Mouse (Mus musculus) midbrain, embryonic 11.5 days (tissue): ENCODE data around the gene Gigyf1. TPM values are rescaled to one million over a fixed set of nuclear protein-coding genes. Genes with fewer than 3 reads are reported as not detected.

ENCODE experiments used
- ATAC-seq: fragments of 200-750 bp; cut with Nextera tagmentation; 2 replicates; pipeline ENCODE4 v1.8.0; 2017; ENCODE audit warnings: moderate TSS enrichment, moderate library complexity; ENCODE audit not compliant: low FRiP score
- DNase-seq: peaks from one replicate; pipeline ENCODE4 v3.0.0; 2015; ENCODE audit warnings: low spot score; ENCODE audit errors: missing footprints
- H3K27ac ChIP-seq: fragments of 300-500 bp; sonication (generic); 2 replicates; pipeline ENCODE4 v1.5.1; 2014; ENCODE audit warnings: low read depth, low read length
- H3K27me3 ChIP-seq: fragments of 300-500 bp; sonication (generic); 2 replicates; pipeline ENCODE4 v1.6.1; 2014; ENCODE audit warnings: mild to moderate bottlenecking, low read length, moderate library complexity, mixed read lengths; ENCODE audit not compliant: control insufficient read depth, insufficient read depth
- H3K36me3 ChIP-seq: fragments of 300-500 bp; sonication (generic); 2 replicates; pipeline ENCODE4 v1.6.1; 2014; ENCODE audit warnings: mild to moderate bottlenecking, low read length, moderate library complexity, mixed read lengths; ENCODE audit not compliant: control insufficient read depth, insufficient read depth
- H3K4me1 ChIP-seq: fragments of 300-500 bp; sonication (generic); 2 replicates; pipeline ENCODE4 v1.6.1; 2014; ENCODE audit warnings: low read length; ENCODE audit not compliant: control insufficient read depth, insufficient read depth
- H3K4me2 ChIP-seq: fragments of 300-500 bp; sonication (generic); 2 replicates; pipeline ENCODE4 v1.6.1; 2014; ENCODE audit warnings: mild to moderate bottlenecking, moderate library complexity
- H3K4me3 ChIP-seq: fragments of 300-500 bp; sonication (generic); 2 replicates; pipeline ENCODE4 v1.5.1; 2014; ENCODE audit warnings: low read depth, low read length
- H3K9ac ChIP-seq: fragments of 300-500 bp; sonication (generic); 2 replicates; pipeline ENCODE4 v1.6.1; 2014; ENCODE audit warnings: low read length
- H3K9me3 ChIP-seq: fragments of 300-500 bp; sonication (generic); 2 replicates; pipeline ENCODE4 v1.6.1; 2016; ENCODE audit warnings: low read length; ENCODE audit not compliant: control insufficient read depth
- WGBS: fragments of 180-500 bp; shearing (Covaris S2); extraction: QIAGEN DNeasy Blood & Tissue Kit; methylation state at CpG from one replicate; pipeline ENCODE4 v1.1.7; 2014; 5-methylcytosine and 5-hydroxymethylcytosine counted together
- polyA plus RNA-seq: library from polyadenylated mRNA; unstranded; fragments of >200 nt; fragmentation: Nextera tagmentation; extraction: Ambion mirVana; gene quantifications from 2 replicates; pipeline ENCODE4 v1.2.1, GENCODE M21; 2014

The Gigyf1 gene
- polyA plus RNA-seq, 1 experiment from 2014 or later, result 10.5 TPM

- 87% methylated on average over 8 of the region's 8 CpGs for WGBS
- Histone ChIP-seq H3K4me1 (peaks cover 9% of the 10 kb centered on the region; the same call in 1 of the 2 replicates), H3K9ac (no peak overlapping the region), H3K27me3 (no peaks in the 10 kb centered on the region), H3K36me3 (peaks cover 69% of the 10 kb centered on the region), H3K4me3 (no peak overlapping the region), H3K27ac (no peak overlapping the region), H3K4me2 (no peak overlapping the region), H3K9me3 (no peaks in the 10 kb centered on the region)
- DNase-seq (no peak), ATAC-seq (no peak)
Observed at GRCm38 (mm10) chr5:137524251-137524515, 5.8 kb downstream of the Gigyf1 start.

GRCm38 (mm10) chr5:137524671-137525070 is 6.3 kb downstream of the Gigyf1 start:
- Histone ChIP-seq H3K36me3 (peaks cover 74% of the 10 kb centered on the region), H3K27me3 (no peaks in the 10 kb centered on the region), H3K4me1 (peaks cover 14% of the 10 kb centered on the region), H3K4me3 (no peak overlapping the region), H3K9me3 (no peaks in the 10 kb centered on the region), H3K9ac (no peak overlapping the region), H3K4me2 (no peak overlapping the region), H3K27ac (no peak overlapping the region)
- DNase-seq (no peak), ATAC-seq (no peak)
- WGBS, result 89% methylated on average over 13 of the region's 13 CpGs

- Histone ChIP-seq H3K36me3 (peaks cover 67% of the 10 kb centered on the region), H3K4me1 (peaks cover 22% of the 10 kb centered on the region), H3K9me3 (no peaks in the 10 kb centered on the region), H3K4me2 (no peak overlapping the region), H3K9ac (no peak overlapping the region), H3K27me3 (no peaks in the 10 kb centered on the region), H3K27ac (no peak overlapping the region; the same call in 1 of the 2 replicates), H3K4me3 (no peak overlapping the region)
- ATAC-seq (no peak), DNase-seq (no peak)
- WGBS, result 78% methylated on average over 16 of the region's 16 CpGs
Observed at GRCm38 (mm10) chr5:137525511-137525910, 7.2 kb downstream of the Gigyf1 start.

GRCm38 (mm10) chr5:137526192-137526936 is 8.0 kb downstream of the Gigyf1 start:
- DNase-seq, result peak; percentile 90
- peak overlapping the region; percentile 28; the same call in 1 of the 2 replicates for H3K27ac ChIP-seq
- H3K36me3 ChIP-seq, result peaks cover 63% of the 10 kb centered on the region
- peaks cover 22% of the 10 kb centered on the region for H3K4me1 ChIP-seq
- WGBS, result 43% methylated on average over 16 of the region's 16 CpGs
- no peak overlapping the region for H3K4me3 ChIP-seq
- H3K27me3 ChIP-seq, result no peaks in the 10 kb centered on the region
- peak overlapping the region; percentile 18; the same call in 1 of the 2 replicates for H3K9ac ChIP-seq
- ATAC-seq, result no peak
- no peaks in the 10 kb centered on the region for H3K9me3 ChIP-seq
- H3K4me2 ChIP-seq, result no peak overlapping the region

- DNase-seq (no peak), ATAC-seq (no peak)
- no peak overlapping the region for H3K4me2 ChIP-seq
- no peak overlapping the region for H3K9ac ChIP-seq
- no peak overlapping the region for H3K4me3 ChIP-seq
- 63% methylated on average over 1 of the region's 1 CpGs for WGBS
- peaks cover 53% of the 10 kb centered on the region for H3K36me3 ChIP-seq
- H3K4me1 ChIP-seq, result peaks cover 22% of the 10 kb centered on the region
- H3K27ac ChIP-seq, result no peak overlapping the region
- no peaks in the 10 kb centered on the region for H3K27me3 ChIP-seq
- no peaks in the 10 kb centered on the region for H3K9me3 ChIP-seq
Observed at GRCm38 (mm10) chr5:137527413-137527812, 9.1 kb downstream of the Gigyf1 start.

- no peak overlapping the region for H3K4me2 ChIP-seq
- no peaks in the 10 kb centered on the region for H3K9me3 ChIP-seq
- ATAC-seq, result no peak
- H3K27me3 ChIP-seq, result no peaks in the 10 kb centered on the region
- no peak overlapping the region for H3K4me3 ChIP-seq
- H3K4me1 ChIP-seq, result peaks cover 22% of the 10 kb centered on the region
- no peak overlapping the region for H3K9ac ChIP-seq
- WGBS, result 88% methylated on average over 22 of the region's 22 CpGs
- no peak for DNase-seq
- peaks cover 43% of the 10 kb centered on the region for H3K36me3 ChIP-seq
- no peak overlapping the region for H3K27ac ChIP-seq
Observed at GRCm38 (mm10) chr5:137528247-137528968, 10.1 kb downstream of the Gigyf1 start.

GRCm38 (mm10) chr5:137529221-137529995 is 11.1 kb downstream of the Gigyf1 start:
- Histone ChIP-seq H3K36me3 (peaks cover 33% of the 10 kb centered on the region), H3K9me3 (no peaks in the 10 kb centered on the region), H3K27ac (0 out of 2 replicates have a peak overlapping the region, but pooled peaks have one; percentile 0), H3K4me1 (peaks cover 22% of the 10 kb centered on the region), H3K4me3 (no peak overlapping the region), H3K4me2 (peak overlapping the region; percentile 95), H3K27me3 (no peaks in the 10 kb centered on the region), H3K9ac (no peak overlapping the region)
- ATAC-seq (no peak), DNase-seq (no peak)
- 73% methylated on average over 15 of the region's 15 CpGs for WGBS

GRCm38 (mm10) chr5:137530075-137530474 is 11.7 kb downstream of the Gigyf1 start:
- peak overlapping the region; percentile 0; the same call in 1 of the 2 replicates for H3K27ac ChIP-seq
- peak overlapping the region; percentile 95 for H3K4me2 ChIP-seq
- ATAC-seq, result no peak
- DNase-seq, result no peak
- H3K36me3 ChIP-seq, result peaks cover 27% of the 10 kb centered on the region
- H3K9me3 ChIP-seq, result no peaks in the 10 kb centered on the region
- H3K4me1 ChIP-seq, result peaks cover 22% of the 10 kb centered on the region
- H3K27me3 ChIP-seq, result no peaks in the 10 kb centered on the region
- peak overlapping the region; percentile 74 for H3K9ac ChIP-seq
- WGBS, result 69% methylated on average over 8 of the region's 8 CpGs
- peak overlapping the region; percentile 62 for H3K4me3 ChIP-seq
